Mouse (Mus musculus) WW6 (cell line): ENCODE data around the gene Kifc3.

Experiments used
- DNase-seq: peaks from one replicate; pipeline ENCODE4 v3.0.0-alpha.2; 2013; ENCODE audit warnings: low read depth, low spot score

Gene Kifc3

DNA sequence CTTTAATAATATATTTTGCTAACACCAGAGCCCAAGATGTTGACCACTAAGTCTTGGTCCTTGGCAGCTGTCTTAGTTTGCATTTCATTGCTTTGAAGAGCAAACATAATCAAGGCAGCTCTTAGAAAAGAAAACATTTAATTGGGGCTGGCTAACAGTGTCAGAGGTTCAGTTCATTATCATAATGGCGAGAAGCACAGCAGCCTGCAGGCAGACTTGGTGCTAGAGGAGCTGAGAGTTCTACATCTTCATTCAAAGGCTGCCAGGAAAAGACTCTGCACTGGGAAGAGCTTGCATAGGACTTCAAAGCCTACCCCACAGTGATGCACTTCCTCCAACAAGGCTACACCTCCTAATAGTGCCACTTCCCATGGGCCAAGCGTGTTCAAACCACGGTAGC lies 45.5 kb downstream of the Kifc3 start:
- DNase-seq, result no peak

- no peak for DNase-seq
These were observed 46.5 kb downstream of the Kifc3 start for GRCm38 (mm10) chr8:95156108-95156507.

DNA sequence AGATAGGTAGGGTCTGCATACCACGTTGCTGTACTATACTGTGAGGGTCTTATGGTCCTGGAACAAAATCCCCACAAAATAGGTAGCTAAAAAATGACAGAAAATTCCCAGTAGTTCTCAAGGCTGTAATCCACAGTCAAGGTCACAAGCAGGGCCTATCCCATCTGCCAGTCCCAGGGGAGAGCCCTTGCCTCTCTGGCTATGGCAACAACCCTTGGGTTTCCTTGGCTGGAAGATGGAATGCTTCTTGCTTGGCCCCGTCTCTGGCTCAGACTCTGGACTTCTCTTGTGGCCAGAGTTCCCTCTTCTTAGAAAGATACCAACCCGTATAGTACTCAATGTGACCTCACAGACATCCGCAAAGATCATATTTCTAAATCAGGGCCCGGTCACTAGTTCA lies 47.3 kb downstream of the Kifc3 start:
- DNase-seq, result no peak

- DNase-seq, result no peak
These were observed 48.0 kb downstream of the Kifc3 start for GRCm38 (mm10) chr8:95154654-95155053.

- DNase-seq, result no peak
These were observed 48.6 kb downstream of the Kifc3 start for GRCm38 (mm10) chr8:95154056-95154455.

DNA sequence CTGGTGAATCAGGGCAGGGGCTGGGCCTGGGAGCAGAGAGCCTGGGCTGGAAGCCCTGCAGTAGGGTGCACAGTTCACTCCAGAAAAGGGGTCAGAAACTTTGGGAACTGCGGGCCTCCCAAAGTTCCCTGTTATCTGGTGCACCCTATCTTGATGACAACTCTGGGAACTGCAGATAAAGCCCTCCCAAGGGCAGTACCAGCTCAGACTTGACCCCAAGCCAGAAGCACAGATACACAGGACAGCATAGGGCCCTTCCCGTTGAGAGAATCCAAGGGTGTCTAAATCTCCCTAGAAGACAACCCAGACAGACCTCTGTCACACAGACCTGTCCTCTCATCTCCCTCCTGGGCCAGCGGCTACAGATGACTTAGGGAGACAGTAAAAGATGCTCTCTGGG lies 52.0 kb downstream of the Kifc3 start:
- DNase-seq, result no peak

DNA sequence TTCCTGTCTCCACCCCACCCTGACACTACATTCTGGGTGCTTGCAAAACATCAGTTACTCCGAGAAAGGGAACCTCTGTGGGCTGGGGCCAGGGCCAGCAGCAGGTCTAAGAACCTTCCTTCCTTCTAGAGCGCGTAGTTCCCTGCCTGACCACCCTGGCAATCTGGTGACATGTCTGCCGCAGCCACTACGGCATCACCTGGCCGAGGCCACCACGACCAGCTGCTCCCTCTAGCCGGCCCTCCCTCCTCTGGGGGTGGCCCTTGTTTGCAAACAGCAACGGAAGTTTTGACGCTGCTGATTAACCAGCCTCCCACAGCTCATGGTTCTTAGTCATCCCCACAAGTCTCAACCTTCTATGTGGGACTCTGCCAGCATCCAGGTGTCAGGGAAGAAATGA lies 53.2 kb downstream of the Kifc3 start:
- DNase-seq, result no peak

- no peak for DNase-seq
These were observed 55.8 kb downstream of the Kifc3 start for GRCm38 (mm10) chr8:95146846-95147245.

DNA sequence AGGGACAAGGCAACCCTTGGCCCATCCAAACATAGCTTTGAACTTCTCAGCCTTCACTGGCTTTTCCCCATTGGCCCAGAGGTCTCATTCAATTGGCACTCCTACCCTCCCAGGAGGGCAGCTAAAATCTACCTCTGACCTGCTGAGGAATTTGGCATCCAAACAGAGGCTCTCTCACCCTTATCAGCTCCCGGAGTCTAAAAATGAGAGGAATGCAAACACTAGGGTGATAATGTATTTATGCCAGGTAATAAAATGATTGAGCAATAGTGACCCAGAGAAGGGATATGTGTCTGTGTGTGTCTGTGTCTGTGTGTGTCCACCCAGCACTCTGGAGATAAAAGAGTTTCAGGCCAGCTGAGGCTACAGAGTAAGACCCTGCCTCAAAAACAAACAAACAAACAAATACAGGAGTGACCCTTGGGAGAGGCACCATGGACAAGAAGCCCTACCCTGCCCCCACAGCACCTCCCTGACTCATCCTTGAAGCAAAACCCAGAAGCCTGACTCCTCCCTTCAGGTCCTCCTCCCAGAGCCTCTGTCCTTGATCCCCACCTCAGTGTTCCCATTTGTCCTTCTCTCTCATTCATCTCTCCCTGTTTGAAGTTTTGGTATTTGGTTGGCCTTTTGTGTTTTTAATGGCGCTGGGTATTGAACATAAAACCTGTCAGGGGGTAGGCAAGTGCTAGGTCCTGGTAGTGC lies 56.4 kb downstream of the Kifc3 start:
- DNase-seq, result no peak

GRCm38 (mm10) chr8:95144631-95145015 lies 58.0 kb downstream of the Kifc3 start:
- no peak for DNase-seq

GRCm38 (mm10) chr8:95143805-95144630 lies 58.6 kb downstream of the Kifc3 start:
- no peak for DNase-seq

GRCm38 (mm10) chr8:95142985-95143804 lies 59.4 kb downstream of the Kifc3 start:
- no peak for DNase-seq

- DNase-seq, result no peak
These were observed 60.4 kb downstream of the Kifc3 start for GRCm38 (mm10) chr8:95142075-95142831.

- no peak for DNase-seq
These were observed 61.0 kb downstream of the Kifc3 start for GRCm38 (mm10) chr8:95141469-95142074.

GRCm38 (mm10) chr8:95141026-95141425 lies 61.6 kb downstream of the Kifc3 start:
- no peak for DNase-seq

DNA sequence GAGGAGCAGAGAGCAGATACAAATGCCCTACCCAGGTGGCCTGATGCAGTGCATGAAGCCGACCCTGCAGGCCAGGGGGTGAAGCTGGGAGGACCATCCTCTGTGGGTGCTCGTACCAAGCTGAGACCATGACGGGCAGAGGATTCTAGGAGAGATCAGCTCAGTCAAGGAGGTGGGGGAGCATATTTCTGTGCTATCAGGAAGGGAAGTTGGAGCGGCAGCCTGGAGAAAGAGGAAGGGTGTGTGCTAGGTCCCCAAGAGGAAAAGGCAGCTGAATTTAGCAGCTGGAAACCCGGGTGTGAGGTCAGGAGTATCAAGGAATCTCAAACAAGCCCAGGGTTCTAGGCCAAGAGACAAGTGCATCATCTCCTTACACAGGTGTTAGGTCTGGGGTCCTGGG lies 62.1 kb downstream of the Kifc3 start:
- DNase-seq, result no peak

DNA sequence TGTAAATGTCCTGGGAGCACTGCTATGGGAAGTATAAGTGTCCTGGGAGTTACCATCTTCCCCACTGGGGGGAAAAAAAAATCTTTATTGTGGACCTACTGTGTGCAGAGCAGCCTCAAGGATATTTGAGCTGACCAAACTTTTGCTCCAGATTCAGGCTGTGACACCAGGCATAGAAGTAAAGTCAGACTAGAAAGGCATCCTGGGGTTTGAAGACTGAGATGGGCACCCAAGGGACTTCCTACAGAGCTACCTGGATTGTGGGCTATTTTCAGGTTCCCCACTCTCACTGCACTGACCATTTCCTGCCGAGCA lies 63.6 kb downstream of the Kifc3 start:
- DNase-seq, result no peak

DNA sequence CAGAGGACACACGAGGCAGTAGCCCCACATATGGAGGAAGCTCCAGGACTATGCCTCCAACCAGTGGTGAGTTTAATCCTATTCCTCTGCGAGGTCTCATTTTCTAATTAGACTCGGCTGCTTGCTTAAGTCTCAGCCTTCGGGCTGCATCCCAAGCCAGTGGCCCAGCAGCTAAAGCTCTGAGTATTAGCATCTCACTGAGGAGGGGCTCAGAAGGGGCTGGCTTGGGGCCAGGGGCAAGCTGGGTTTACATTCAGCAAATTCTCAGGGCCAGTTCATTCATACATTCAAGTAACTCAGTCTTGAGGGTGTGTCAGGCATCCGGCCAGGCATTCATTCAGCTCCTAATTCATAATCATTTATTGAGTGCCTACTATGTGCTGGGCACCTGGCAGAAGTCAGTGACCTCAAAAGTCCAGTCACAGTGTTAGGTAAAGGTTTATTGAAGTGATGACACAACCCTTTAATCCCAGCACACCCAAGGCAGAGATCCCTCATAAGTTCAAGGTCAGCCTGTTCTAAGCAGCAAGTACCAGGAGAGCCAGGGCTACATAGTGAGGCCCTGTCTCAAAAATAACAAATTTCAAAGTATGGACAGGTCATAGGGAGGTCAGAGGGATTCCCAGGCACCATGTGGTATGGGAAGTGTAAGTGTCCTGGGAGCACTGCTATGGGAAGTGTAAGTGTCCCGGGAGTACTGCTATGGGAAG lies 64.1 kb downstream of the Kifc3 start:
- DNase-seq, result no peak

GRCm38 (mm10) chr8:95137641-95138098 lies 64.9 kb downstream of the Kifc3 start:
- no peak for DNase-seq

- DNase-seq, result no peak
These were observed 65.4 kb downstream of the Kifc3 start for GRCm38 (mm10) chr8:95137201-95137600.

- no peak for DNase-seq
These were observed 66.4 kb downstream of the Kifc3 start for GRCm38 (mm10) chr8:95136218-95136617.
